Mouse (Mus musculus) limb, embryonic 12.5 days (tissue): ENCODE data around the gene Gm20721. TPM values are rescaled to one million over a fixed set of nuclear protein-coding genes. Genes with fewer than 3 reads are reported as not detected.
"Not testable (repeated sequence)": the region's sequence is repeated elsewhere in the genome, so short reads cannot be mapped to it uniquely, and the experiment has no call there.

Experiments
- ATAC-seq: fragments of 200-750 bp; cut with Nextera tagmentation; 2 replicates; pipeline ENCODE4 v1.8.0; 2017; ENCODE audit warnings: low read depth, moderate TSS enrichment; ENCODE audit not compliant: insufficient number of reproducible peaks, insufficient read depth, low FRiP score, low TSS enrichment
- H3K27ac ChIP-seq: fragments of 300-500 bp; sonication (generic); 2 replicates; pipeline ENCODE4 v1.5.1; 2016; ENCODE audit warnings: mild to moderate bottlenecking, moderate library complexity
- H3K27me3 ChIP-seq: fragments of 300-500 bp; sonication (generic); 2 replicates; pipeline ENCODE4 v1.6.1; 2016; ENCODE audit warnings: mild to moderate bottlenecking, moderate library complexity
- H3K36me3 ChIP-seq: fragments of 300-500 bp; sonication (generic); 2 replicates; pipeline ENCODE4 v1.6.1; 2016; ENCODE audit warnings: mild to moderate bottlenecking, moderate library complexity
- H3K4me1 ChIP-seq: fragments of 300-500 bp; sonication (generic); replicated peaks from 2 replicates; pipeline ENCODE4 v1.6.1; 2016
- H3K4me2 ChIP-seq: fragments of 300-500 bp; sonication (generic); 2 replicates; pipeline ENCODE4 v1.6.1; 2016; ENCODE audit warnings: mild to moderate bottlenecking, moderate library complexity
- H3K4me3 ChIP-seq: fragments of 300-500 bp; sonication (generic); replicated peaks from 2 replicates; pipeline ENCODE4 v1.5.1; 2016; ENCODE audit warnings: mild to moderate bottlenecking
- H3K9ac ChIP-seq: fragments of 300-500 bp; sonication (generic); replicated peaks from 2 replicates; pipeline ENCODE4 v1.6.1; 2016; ENCODE audit warnings: mild to moderate bottlenecking, moderate library complexity
- H3K9me3 ChIP-seq: fragments of 300-500 bp; sonication (generic); 2 replicates; pipeline ENCODE4 v1.6.1; 2016; ENCODE audit warnings: mild to moderate bottlenecking, moderate library complexity
- WGBS: fragments of 180-500 bp; shearing (Covaris S2); methylation state at CpG from one replicate; pipeline ENCODE4 v1.1.7; 2016; 5-methylcytosine and 5-hydroxymethylcytosine counted together
- polyA plus RNA-seq: library from polyadenylated mRNA; unstranded; fragments of >200 nt; fragmentation: Nextera tagmentation; extraction: Ambion mirVana; gene quantifications from 2 replicates; pipeline ENCODE4 v1.2.1, GENCODE M21; 2016

The Gm20721 gene
- polyA plus RNA-seq, result 19.9 and 22.9 TPM in 2 replicates

DNA sequence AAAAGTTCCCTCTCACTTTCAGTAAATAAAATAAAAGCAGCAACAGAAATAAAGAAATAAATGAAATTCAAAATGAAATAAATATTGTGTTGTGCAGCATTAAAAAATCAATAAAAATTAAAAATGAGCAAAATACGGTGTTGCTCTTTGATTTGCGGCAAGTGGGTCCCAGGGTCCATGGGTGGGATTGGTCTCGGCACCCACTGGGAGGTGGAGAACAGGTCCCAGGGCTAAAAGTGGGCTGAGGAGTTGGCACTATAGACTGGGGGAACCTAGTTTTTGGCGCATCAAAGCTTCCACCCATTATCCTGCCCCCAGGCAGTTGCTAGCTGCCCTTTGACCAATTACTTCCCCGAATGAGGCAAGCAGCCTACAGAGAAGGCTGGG lies at the start of gene Gm20721:
TSS of gene Gm20721 (minus strand) at position 101 of the 387 bp plus-strand sequence.
- no peak within 1 kb of the TSS for H3K4me2 ChIP-seq
- WGBS, result 97% methylated on average over 5 of the region's 5 CpGs
- peaks cover 53% of the 10 kb centered on the region for H3K36me3 ChIP-seq
- H3K9me3 ChIP-seq, result 0 out of 2 replicates have a peak, but pooled peaks cover 3% of the 10 kb centered on the region
- no peak within 1 kb of the TSS for H3K27ac ChIP-seq
- no peak for ATAC-seq
- H3K4me3 ChIP-seq, result no peak within 1 kb of the TSS
- H3K4me1 ChIP-seq, result peaks cover 34% of the 10 kb centered on the region
- no peaks in the 10 kb centered on the region for H3K27me3 ChIP-seq
- H3K9ac ChIP-seq, result no peak within 1 kb of the TSS

DNA sequence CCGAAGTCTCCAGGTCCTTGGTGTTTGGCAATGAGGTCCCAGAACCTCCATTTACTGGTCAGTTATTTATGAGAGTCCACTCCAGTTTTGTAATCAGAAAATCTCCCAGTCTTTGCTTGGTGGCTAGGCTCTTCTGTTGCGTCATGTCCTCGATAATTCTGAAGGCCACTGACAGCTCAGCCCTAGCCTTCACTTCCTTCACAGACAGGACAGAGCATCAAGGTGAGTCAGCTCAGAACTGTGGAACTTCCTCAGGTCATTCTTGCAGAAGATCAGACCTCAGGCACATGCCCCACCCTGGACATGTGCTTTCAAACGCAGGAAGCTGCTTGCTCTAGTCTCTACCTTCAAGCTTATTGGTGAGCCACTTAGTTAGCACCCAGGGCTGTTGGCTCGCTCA lies 46.9 kb upstream of the Gm20721 start:
- H3K4me2 ChIP-seq, result no peak overlapping the region
- H3K36me3 ChIP-seq, result no peaks in the 10 kb centered on the region
- 86% methylated on average over 5 of the region's 5 CpGs for WGBS
- H3K4me1 ChIP-seq, result no peaks in the 10 kb centered on the region
- H3K9me3 ChIP-seq, result no peaks in the 10 kb centered on the region
- H3K9ac ChIP-seq, result no peak overlapping the region
- H3K27me3 ChIP-seq, result no peaks in the 10 kb centered on the region
- no peak overlapping the region for H3K27ac ChIP-seq
- no peak overlapping the region for H3K4me3 ChIP-seq
- ATAC-seq, result no peak

DNA sequence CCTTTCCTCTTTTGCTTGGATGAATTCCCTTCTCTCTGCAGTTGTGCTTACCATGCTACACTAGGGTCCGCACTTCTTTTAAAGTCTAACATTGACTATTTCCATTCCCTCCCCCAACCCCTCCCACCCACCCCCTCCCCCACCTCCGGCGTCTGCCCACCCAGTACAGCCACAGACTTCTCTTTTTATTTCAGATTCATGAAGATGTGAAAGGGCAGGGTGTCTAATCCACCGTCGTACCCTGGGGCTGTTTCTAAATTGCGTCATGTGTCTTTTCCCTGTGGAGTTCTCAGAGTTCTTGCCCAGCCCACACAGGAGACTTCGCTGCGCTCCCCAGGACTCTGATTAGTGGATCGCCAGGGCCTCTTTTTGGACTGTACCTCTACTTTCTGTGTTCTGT lies 46.0 kb upstream of the Gm20721 start:
- Histone ChIP-seq H3K27ac (no peak overlapping the region), H3K4me2 (no peak overlapping the region), H3K27me3 (no peaks in the 10 kb centered on the region), H3K4me1 (no peaks in the 10 kb centered on the region), H3K36me3 (no peaks in the 10 kb centered on the region), H3K9me3 (no peaks in the 10 kb centered on the region), H3K9ac (no peak overlapping the region), H3K4me3 (no peak overlapping the region)
- WGBS, result 73% methylated on average over 9 of the region's 9 CpGs
- ATAC-seq, result no peak

DNA sequence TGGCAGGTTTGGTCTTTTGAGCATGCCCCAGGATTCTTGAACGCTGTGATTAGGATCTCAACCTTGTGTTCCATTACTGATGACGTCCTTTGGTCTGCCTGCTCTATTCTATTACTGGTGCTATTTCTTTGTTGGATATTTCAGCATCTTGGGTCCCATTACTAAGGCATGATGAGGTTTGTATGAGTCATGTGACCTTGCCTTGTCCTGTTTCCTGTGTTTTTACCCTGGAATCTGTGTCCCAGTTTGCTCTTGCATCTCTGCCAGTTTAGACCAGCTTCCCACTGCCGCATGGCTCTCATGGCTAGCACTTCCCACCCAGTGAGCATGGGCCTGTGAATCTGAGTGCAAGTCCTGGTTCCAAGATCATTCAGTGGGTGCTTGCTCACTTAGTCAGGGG lies 45.4 kb upstream of the Gm20721 start:
- H3K4me3 ChIP-seq, result no peak overlapping the region
- H3K36me3 ChIP-seq, result no peaks in the 10 kb centered on the region
- ATAC-seq, result no peak

GRCm38 (mm10) chr2:174381021-174381420 lies 34.5 kb upstream of the Gm20721 start:
- Histone ChIP-seq H3K4me2 (no peak overlapping the region), H3K4me3 (no peak overlapping the region), H3K27me3 (no peaks in the 10 kb centered on the region), H3K4me1 (no peaks in the 10 kb centered on the region), H3K27ac (no peak overlapping the region), H3K9ac (no peak overlapping the region), H3K36me3 (no peaks in the 10 kb centered on the region), H3K9me3 (no peaks in the 10 kb centered on the region)
- ATAC-seq, result no peak
- WGBS, result 85% methylated on average over 9 of the region's 9 CpGs

More for the DNA sequence above, 45.4 kb upstream of the Gm20721 start:
- no peak overlapping the region for H3K9ac ChIP-seq
- 89% methylated on average over 3 of the region's 3 CpGs for WGBS
- no peaks in the 10 kb centered on the region for H3K4me1 ChIP-seq
- no peaks in the 10 kb centered on the region for H3K9me3 ChIP-seq
- no peak overlapping the region for H3K27ac ChIP-seq
- H3K4me2 ChIP-seq, result no peak overlapping the region
- no peaks in the 10 kb centered on the region for H3K27me3 ChIP-seq

- Histone ChIP-seq H3K4me1 (no peaks in the 10 kb centered on the region), H3K36me3 (no peaks in the 10 kb centered on the region), H3K4me3 (no peak overlapping the region), H3K4me2 (no peak overlapping the region), H3K27me3 (no peaks in the 10 kb centered on the region), H3K27ac (no peak overlapping the region), H3K9ac (no peak overlapping the region), H3K9me3 (no peaks in the 10 kb centered on the region)
- ATAC-seq, result no peak
- 86% methylated on average over 10 of the region's 10 CpGs for WGBS
Observed at GRCm38 (mm10) chr2:174366571-174366970, 20.1 kb upstream of the Gm20721 start.

DNA sequence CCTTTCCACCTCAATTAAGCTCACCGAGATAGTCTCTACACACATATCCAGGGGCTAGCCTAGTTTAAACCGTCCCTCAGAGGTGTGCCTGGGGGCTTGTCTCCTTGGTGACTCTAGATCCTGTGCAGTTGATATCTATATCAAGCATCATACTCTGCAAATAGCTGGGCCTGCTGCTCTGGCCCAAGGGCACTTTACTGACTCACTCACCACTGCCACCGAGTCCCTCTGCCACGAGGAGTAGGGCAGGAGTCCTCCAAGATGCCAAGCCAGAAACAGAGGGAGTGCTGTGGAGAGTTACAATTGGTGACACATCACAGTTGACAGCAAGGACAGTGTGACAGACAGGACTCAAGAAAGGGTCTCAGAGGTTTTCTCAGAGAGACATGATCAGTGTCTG lies 13.1 kb upstream of the Gm20721 start:
- H3K27me3 ChIP-seq, result no peaks in the 10 kb centered on the region
- no peaks in the 10 kb centered on the region for H3K9me3 ChIP-seq
- no peaks in the 10 kb centered on the region for H3K4me1 ChIP-seq
- no peak overlapping the region for H3K4me2 ChIP-seq
- no peak overlapping the region for H3K4me3 ChIP-seq
- no peaks in the 10 kb centered on the region for H3K36me3 ChIP-seq
- H3K27ac ChIP-seq, result no peak overlapping the region
- H3K9ac ChIP-seq, result no peak overlapping the region
- 89% methylated on average over 4 of the region's 4 CpGs for WGBS
- no peak for ATAC-seq

- no peak for ATAC-seq
- H3K4me1 ChIP-seq, result no peaks in the 10 kb centered on the region
- WGBS, result 86% methylated on average over 4 of the region's 4 CpGs
- H3K27me3 ChIP-seq, result no peaks in the 10 kb centered on the region
- no peaks in the 10 kb centered on the region for H3K36me3 ChIP-seq
- no peak overlapping the region for H3K4me3 ChIP-seq
- H3K9ac ChIP-seq, result no peak overlapping the region
- no peaks in the 10 kb centered on the region for H3K9me3 ChIP-seq
- H3K27ac ChIP-seq, result no peak overlapping the region
- no peak overlapping the region for H3K4me2 ChIP-seq
Observed at GRCm38 (mm10) chr2:174358516-174358915, 12.0 kb upstream of the Gm20721 start.

DNA sequence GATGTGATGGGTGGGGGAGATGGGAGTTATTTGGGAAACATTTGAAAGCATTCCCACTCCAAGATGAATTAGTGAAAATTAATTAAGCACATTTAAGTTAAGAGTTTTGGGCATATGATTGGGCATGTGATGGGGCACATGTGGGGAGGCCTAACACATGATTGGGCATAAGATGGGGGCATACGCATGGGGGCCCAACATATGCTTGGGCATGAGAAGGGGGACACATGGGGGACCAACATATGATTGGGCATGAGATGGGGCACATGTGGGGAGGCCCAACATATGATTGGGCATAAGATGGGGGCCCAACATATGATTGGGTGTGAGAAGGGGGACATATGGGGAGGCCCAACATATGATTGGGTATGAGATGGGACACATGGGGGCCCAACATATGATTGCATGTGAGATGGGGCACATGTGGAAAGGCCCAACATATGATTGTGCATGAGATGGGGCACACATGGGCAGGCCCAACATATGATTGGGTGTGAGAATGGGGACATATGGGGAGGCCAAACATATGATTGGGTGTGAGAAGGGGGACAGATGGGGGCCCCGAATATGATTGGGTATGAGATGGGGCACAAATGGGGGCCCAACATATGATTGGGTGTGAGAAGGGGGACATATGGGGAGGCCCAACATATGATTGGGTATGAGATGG lies 622 bp upstream of the Gm20721 start:
- not testable (repeated sequence) for H3K9ac ChIP-seq, H3K4me2 ChIP-seq, H3K27me3 ChIP-seq, H3K4me3 ChIP-seq, ATAC-seq, H3K9me3 ChIP-seq, H3K27ac ChIP-seq
- Histone ChIP-seq H3K4me1 (peaks cover 28% of the 10 kb centered on the region), H3K36me3 (peaks cover 47% of the 10 kb centered on the region)
- 95% methylated on average over 2 of the region's 2 CpGs for WGBS

DNA sequence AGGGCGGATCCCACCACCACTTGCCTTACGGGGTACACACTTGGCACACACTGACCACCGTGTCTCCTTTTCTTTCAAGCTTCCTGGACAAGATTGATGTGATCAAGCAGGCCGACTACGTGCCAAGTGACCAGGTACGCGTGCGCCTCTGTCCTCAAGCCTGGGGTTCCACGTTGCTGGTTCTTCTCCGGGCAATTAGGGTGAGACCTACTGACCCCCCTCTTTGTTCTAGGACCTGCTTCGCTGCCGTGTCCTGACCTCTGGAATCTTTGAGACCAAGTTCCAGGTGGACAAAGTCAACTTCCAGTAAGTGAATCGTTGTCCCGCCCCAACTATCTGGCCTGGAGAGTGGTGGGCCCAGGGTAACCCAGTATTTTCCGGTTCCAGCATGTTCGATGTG lies 1.5 kb downstream of the Gm20721 start:
- Histone ChIP-seq H3K4me2 (peak overlapping the region; percentile 44; the same call in 1 of the 2 replicates), H3K4me3 (no peak overlapping the region), H3K9me3 (0 out of 2 replicates have a peak, but pooled peaks cover 3% of the 10 kb centered on the region), H3K9ac (no peak overlapping the region), H3K4me1 (peaks cover 48% of the 10 kb centered on the region), H3K27ac (no peak overlapping the region), H3K36me3 (peaks cover 68% of the 10 kb centered on the region), H3K27me3 (no peaks in the 10 kb centered on the region)
- ATAC-seq, result no peak
- WGBS, result 97% methylated on average over 16 of the region's 16 CpGs

DNA sequence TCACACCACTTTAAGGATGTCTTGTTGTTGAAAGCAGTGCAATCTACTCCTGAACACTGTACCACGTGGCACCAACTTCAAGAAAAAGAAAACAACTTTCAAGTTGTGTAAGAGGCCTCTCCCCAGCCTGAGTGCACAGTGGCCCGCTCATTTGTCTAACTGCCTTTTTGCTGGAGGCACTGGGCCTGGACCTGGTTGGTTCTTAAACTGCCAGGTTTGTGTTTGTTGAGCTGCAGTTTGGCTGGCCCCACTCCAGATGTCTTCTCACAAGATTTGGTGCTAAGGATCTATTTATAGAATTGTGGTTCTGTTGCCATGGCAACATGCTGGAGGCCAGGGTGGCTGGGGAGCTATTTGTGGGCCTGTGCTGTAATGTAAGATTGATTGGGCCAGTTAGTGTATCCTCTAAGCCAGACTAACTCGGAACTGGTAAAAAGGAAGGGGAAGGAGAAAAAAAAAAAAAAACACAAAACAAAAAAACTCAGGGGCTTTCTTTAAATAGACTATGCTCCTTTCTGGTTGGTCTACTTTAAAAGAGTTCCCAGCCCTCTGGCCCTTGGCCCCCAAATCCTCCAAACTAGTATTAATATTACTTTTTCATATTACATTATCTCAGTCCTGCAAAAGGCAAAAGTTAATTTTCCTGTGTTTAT lies 2.4 kb downstream of the Gm20721 start:
- Histone ChIP-seq H3K27me3 (no peaks in the 10 kb centered on the region), H3K4me1 (peaks cover 52% of the 10 kb centered on the region), H3K36me3 (peaks cover 76% of the 10 kb centered on the region), H3K9me3 (0 out of 2 replicates have a peak, but pooled peaks cover 3% of the 10 kb centered on the region), H3K9ac (no peak overlapping the region), H3K4me3 (no peak overlapping the region), H3K4me2 (peak overlapping the region; percentile 44), H3K27ac (peak overlapping the region; percentile 82)
- ATAC-seq, result peak; percentile 89
- 14% methylated on average over 3 of the region's 3 CpGs for WGBS
